Mouse (Mus musculus) lung, embryonic 16.5 days (tissue): ENCODE results near the gene Auts2. TPM values are rescaled to one million over a fixed set of nuclear protein-coding genes. Genes with fewer than 3 reads are reported as not detected.

Experiments
- ATAC-seq: fragments of 200-750 bp; cut with Nextera tagmentation; 2 replicates; pipeline ENCODE4 v1.8.0; 2017; ENCODE audit warnings: low read depth, mild to moderate bottlenecking, moderate library complexity
- H3K27ac ChIP-seq: fragments of 300-500 bp; sonication (generic); 2 replicates; pipeline ENCODE4 v1.5.1; 2014; ENCODE audit warnings: mild to moderate bottlenecking, control low read depth, low read length
- H3K27me3 ChIP-seq: fragments of 300-500 bp; sonication (generic); 2 replicates; pipeline ENCODE4 v1.6.1; 2014; ENCODE audit warnings: low read depth, low read length, mixed read lengths; ENCODE audit not compliant: control insufficient read depth, insufficient read depth
- H3K36me3 ChIP-seq: fragments of 300-500 bp; sonication (generic); 2 replicates; pipeline ENCODE4 v1.6.1; 2014; ENCODE audit warnings: low read length; ENCODE audit not compliant: control insufficient read depth, insufficient read depth
- H3K4me1 ChIP-seq: fragments of 300-500 bp; sonication (generic); replicated peaks from 2 replicates; pipeline ENCODE4 v1.6.1; 2014; ENCODE audit warnings: low read length, mixed read lengths; ENCODE audit not compliant: control insufficient read depth, insufficient read depth
- H3K4me2 ChIP-seq: fragments of 300-500 bp; sonication (generic); 2 replicates; pipeline ENCODE4 v1.6.1; 2014; ENCODE audit warnings: low read depth, low read length, control low read depth
- H3K4me3 ChIP-seq: fragments of 300-500 bp; sonication (generic); 2 replicates; pipeline ENCODE4 v1.5.1; 2014; ENCODE audit warnings: mild to moderate bottlenecking, low read length, control low read depth
- H3K9ac ChIP-seq: fragments of 300-500 bp; sonication (generic); 2 replicates; pipeline ENCODE4 v1.6.1; 2014; ENCODE audit warnings: low read length, control low read depth
- H3K9me3 ChIP-seq: fragments of 300-500 bp; sonication (generic); 2 replicates; pipeline ENCODE4 v1.6.1; 2016; ENCODE audit warnings: low read length; ENCODE audit not compliant: control insufficient read depth
- WGBS: fragments of 180-500 bp; shearing (Covaris S2); extraction: QIAGEN DNeasy Blood & Tissue Kit; methylation state at CpG from one replicate; pipeline ENCODE4 v1.1.7; 2014; 5-methylcytosine and 5-hydroxymethylcytosine counted together
- polyA plus RNA-seq: library from polyadenylated mRNA; unstranded; fragments of >200 nt; fragmentation: Nextera tagmentation; extraction: Ambion mirVana; gene quantifications from 2 replicates; pipeline ENCODE4 v1.2.1, GENCODE M21; 2015

The Auts2 gene
- polyA plus RNA-seq, 1 experiment from 2014 or later = 12.3 TPM

DNA sequence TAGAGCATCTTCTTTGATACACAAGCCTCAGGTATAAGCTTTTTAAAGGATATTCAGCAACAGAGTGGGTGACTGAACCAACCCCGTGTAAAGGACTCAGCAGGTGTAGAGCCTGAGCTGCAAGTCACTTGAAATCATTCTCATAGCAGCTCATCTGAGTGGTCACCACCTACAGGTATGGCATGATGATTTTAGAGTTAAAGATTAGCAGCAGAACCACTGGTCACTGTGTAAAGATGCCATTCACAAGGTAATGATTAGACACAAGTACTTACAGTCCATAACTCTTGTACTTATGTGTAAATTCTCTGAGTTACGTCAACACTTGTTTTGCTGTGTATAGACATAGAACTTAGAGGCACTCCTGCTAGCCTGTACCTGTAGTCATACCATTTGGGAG is 327.0 kb downstream of the Auts2 start:
- Histone ChIP-seq H3K27ac (no peak overlapping the region), H3K9ac (no peak overlapping the region), H3K4me1 (peaks cover 3% of the 10 kb centered on the region; the same call in 1 of the 2 replicates), H3K4me2 (no peak overlapping the region), H3K4me3 (no peak overlapping the region), H3K36me3 (no peaks in the 10 kb centered on the region), H3K27me3 (no peaks in the 10 kb centered on the region), H3K9me3 (no peaks in the 10 kb centered on the region)
- 65% methylated on average over 2 of the region's 2 CpGs for WGBS
- no peak for ATAC-seq

DNA sequence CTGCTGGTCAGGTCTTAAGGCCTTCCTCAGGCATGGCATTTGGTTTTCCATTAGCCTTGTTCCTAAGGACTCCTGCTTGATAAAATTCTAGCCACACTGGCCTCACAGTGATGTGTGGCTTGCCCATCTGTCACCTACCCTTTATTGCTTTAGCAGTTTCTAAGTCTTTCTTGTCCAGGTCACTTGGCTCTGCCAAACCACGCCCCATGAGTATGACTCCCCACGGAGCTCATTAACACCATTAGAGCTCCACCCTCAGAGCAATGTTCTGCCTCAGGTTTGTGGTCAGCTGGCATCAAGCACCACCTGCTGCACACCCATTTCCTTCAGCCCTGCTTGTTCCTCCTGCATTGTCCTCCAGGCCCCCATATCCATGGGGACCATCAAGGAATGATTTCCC is 330.7 kb downstream of the Auts2 start:
- Histone ChIP-seq H3K9me3 (no peaks in the 10 kb centered on the region), H3K4me1 (no peaks in the 10 kb centered on the region), H3K36me3 (no peaks in the 10 kb centered on the region), H3K4me3 (no peak overlapping the region), H3K27me3 (no peaks in the 10 kb centered on the region), H3K9ac (no peak overlapping the region), H3K4me2 (no peak overlapping the region), H3K27ac (no peak overlapping the region)
- 75% methylated on average over 2 of the region's 2 CpGs for WGBS
- ATAC-seq = no peak

DNA sequence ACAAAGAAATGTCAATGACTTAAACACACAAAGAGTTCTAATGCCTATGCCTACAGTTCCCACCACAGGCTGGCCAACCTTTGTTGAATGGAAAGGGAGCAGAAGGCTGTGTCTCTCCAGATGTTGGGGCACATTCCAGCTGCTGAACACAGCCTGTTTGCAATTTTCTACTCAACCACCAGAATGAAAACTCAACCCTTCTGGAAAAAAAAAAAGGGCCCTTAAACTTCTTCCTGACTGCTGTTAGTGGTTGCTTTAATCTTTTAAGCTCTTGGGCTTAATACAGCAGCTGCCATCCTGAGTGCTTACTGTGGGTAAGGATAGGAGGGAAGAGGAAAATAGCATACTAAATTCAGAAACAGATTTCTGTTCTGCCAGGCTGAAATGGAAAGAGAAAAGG is 333.4 kb downstream of the Auts2 start:
- Histone ChIP-seq H3K4me3 (no peak overlapping the region), H3K4me1 (no peaks in the 10 kb centered on the region), H3K4me2 (no peak overlapping the region), H3K27ac (no peak overlapping the region), H3K9ac (no peak overlapping the region), H3K27me3 (no peaks in the 10 kb centered on the region), H3K36me3 (no peaks in the 10 kb centered on the region), H3K9me3 (no peaks in the 10 kb centered on the region)
- ATAC-seq = no peak

DNA sequence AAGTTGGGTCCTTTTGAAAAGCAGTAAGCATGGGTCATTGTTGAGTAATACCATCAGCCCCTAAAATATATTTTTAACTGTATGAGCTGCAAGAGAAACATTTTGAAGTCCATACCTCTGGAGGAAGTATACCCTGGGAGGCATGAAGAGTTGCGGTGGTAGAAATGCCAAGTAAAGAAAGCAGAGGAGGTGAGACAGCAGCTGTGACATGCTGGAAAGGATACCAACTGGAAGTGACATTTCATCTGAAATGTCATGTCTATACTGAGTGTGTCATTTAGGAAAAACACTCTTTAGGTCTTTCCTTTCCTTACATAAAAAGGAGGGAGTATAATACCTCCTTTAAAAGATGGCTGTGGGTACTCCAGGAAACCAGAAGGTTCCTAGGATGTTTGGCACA is 336.9 kb downstream of the Auts2 start:
- no peak for ATAC-seq
- Histone ChIP-seq H3K4me3 (no peak overlapping the region), H3K9me3 (no peaks in the 10 kb centered on the region), H3K4me2 (no peak overlapping the region), H3K36me3 (no peaks in the 10 kb centered on the region), H3K27me3 (no peaks in the 10 kb centered on the region), H3K9ac (no peak overlapping the region), H3K27ac (no peak overlapping the region), H3K4me1 (peaks cover 6% of the 10 kb centered on the region)
- 89% methylated on average over 1 of the region's 1 CpGs for WGBS

DNA sequence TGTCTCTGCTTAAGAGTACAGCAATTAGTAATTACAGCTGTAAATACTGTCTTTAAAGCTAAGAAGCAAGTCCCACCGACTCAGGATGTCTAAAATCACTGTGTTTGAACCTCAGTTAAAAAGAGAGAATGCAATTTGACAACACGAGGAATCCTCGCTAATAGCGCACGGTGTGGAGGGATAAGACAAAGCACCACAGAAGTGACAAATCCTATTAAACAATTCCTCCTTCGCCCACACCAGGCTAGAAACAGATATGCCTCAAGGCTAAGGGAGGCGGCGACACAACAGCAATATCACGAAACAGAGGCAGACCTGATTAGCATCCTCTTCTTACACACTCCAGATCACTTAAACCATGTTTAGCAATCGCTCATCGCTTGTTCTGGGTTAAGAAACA is 339.3 kb downstream of the Auts2 start:
- Histone ChIP-seq H3K9ac (no peak overlapping the region), H3K27me3 (no peaks in the 10 kb centered on the region), H3K4me1 (peaks cover 18% of the 10 kb centered on the region), H3K4me2 (no peak overlapping the region), H3K27ac (no peak overlapping the region), H3K9me3 (no peaks in the 10 kb centered on the region), H3K4me3 (no peak overlapping the region), H3K36me3 (no peaks in the 10 kb centered on the region)
- WGBS = 82% methylated on average over 11 of the region's 11 CpGs
- ATAC-seq = no peak

DNA sequence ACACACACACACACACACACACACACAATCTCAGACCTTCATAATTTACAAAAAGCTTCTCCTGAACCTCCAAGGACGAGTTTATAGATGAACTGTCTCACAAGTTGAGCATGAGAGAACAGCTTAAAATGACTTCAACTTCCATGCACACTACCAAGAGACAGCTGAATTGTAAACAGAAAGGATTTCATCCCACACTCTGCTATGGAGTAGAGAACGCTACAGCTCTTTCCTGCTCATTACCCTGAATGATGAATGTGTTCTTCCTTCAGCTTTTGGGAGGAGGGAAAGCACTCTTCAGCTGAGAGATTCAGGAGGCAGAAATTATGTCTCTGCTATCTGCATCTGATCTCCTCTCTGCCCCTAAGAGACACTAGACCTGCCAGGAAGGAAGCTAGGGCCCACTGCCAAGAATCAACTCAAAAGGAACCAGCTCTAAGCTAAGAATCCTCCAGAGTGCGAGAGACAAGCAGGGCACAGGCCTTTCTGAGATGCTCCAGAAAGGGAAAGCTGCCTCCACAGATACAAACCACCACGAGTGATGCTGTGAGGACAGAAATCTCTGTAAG is 342.0 kb downstream of the Auts2 start:
- Histone ChIP-seq H3K4me2 (no peak overlapping the region), H3K27ac (peak overlapping the region; percentile 36; the same call in 1 of the 2 replicates), H3K36me3 (no peaks in the 10 kb centered on the region), H3K9me3 (no peaks in the 10 kb centered on the region), H3K4me3 (no peak overlapping the region), H3K27me3 (no peaks in the 10 kb centered on the region), H3K4me1 (peaks cover 18% of the 10 kb centered on the region), H3K9ac (no peak overlapping the region)
- 24% methylated on average over 4 of the region's 4 CpGs for WGBS
- ATAC-seq = peak; percentile 67

DNA sequence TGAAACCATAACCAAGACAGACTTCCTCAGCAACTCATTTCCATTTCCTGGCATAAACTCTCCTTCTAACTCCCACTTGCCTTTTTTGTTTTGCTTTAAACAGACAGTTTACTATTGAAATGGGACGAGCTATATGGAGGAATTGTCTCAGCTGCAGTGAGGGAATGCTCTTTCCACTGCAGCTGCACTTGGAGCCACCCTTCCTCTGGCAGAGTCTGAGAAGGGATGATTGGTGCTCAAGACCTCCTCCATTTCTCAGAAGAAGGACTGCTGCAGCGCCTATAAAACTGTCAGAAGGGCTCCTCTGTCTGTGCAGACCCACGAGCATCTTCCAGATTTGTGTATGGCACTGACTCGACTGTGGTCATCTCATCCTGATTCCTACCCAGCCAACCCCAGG is 342.5 kb downstream of the Auts2 start:
- peak; percentile 72 for ATAC-seq
- 29% methylated on average over 4 of the region's 4 CpGs for WGBS
- Histone ChIP-seq H3K9ac (no peak overlapping the region), H3K4me3 (no peak overlapping the region), H3K9me3 (no peaks in the 10 kb centered on the region), H3K4me2 (no peak overlapping the region), H3K36me3 (no peaks in the 10 kb centered on the region), H3K4me1 (peaks cover 18% of the 10 kb centered on the region), H3K27ac (peak overlapping the region; percentile 36; the same call in 1 of the 2 replicates), H3K27me3 (no peaks in the 10 kb centered on the region)

DNA sequence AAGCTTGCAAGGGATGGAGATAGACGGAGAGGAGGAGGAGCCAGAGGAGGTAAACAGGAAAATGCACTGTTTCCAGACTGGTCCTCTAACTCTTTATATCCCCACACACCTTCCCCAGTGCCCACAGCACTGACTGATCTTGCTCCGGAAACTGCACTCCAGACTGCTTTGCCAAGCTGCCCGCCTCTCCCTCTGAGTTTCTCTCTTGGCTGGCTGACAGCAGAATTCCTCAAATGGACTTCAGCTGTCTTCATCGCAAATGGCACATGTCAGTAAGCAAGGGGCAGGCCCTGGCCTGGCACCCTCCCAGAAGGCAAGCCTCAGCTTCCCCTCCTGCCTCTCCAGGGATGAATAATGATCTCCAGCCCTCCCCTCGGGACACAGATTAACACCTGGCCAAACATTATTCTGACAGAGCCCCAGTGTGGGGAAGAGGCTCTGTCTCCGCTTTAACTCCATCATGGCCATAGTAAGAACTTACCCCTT is 348.1 kb downstream of the Auts2 start:
- ATAC-seq = peak; percentile 81
- Histone ChIP-seq H3K27me3 (no peaks in the 10 kb centered on the region), H3K4me3 (no peak overlapping the region), H3K9ac (no peak overlapping the region), H3K27ac (no peak overlapping the region), H3K4me1 (peaks cover 24% of the 10 kb centered on the region), H3K4me2 (peak overlapping the region; percentile 12; the same call in 1 of the 2 replicates), H3K36me3 (no peaks in the 10 kb centered on the region), H3K9me3 (no peaks in the 10 kb centered on the region)
- 10% methylated on average over 6 of the region's 6 CpGs for WGBS

DNA sequence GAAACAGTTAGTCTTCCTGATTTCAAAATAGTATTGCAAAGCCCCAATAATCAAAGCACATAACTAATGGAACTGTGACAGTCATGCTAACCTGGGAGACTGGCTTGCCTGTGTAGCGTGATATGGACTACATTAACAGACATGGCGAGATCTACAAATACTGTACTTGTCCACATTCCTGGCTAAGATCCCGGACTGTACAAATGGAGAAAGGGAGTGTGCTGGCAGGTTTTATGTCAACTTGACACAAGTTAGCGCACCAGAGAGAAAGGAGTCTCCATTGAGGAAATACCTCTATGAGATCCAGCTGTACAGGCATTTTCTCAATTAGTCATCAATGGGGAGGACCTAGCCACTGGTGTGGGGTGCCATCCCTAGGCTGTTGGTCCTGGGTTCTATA is 353.0 kb downstream of the Auts2 start:
- Histone ChIP-seq H3K4me3 (no peak overlapping the region), H3K4me2 (no peak overlapping the region), H3K4me1 (peaks cover 22% of the 10 kb centered on the region), H3K9me3 (no peaks in the 10 kb centered on the region), H3K27me3 (no peaks in the 10 kb centered on the region), H3K9ac (no peak overlapping the region), H3K27ac (no peak overlapping the region), H3K36me3 (no peaks in the 10 kb centered on the region)
- WGBS = 33% methylated on average over 4 of the region's 4 CpGs
- ATAC-seq = peak; percentile 37; the same call in 1 of the 2 replicates

DNA sequence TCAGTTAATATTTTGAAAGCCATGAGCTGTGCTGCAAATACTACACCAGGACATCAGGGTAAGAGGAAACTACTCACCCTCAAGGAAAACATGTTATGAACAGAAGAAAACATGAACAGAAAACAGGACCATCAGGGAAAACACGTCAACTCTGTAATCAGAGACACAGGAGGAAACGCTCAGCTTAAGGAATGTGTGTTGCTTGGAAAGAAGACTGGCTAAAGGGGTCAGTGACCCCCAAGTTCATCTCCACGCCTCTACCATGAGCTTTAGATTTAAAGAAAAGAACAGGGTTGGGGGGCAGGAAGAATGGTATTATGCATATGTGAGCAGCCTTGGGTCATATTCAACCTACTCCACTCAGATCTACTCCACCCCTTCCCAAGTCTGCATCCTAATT is 356.5 kb downstream of the Auts2 start:
- H3K4me3 ChIP-seq = no peak overlapping the region
- no peak overlapping the region for H3K27ac ChIP-seq
- no peak for ATAC-seq
- H3K9ac ChIP-seq = no peak overlapping the region
- H3K27me3 ChIP-seq = no peaks in the 10 kb centered on the region
- H3K36me3 ChIP-seq = no peaks in the 10 kb centered on the region
- H3K9me3 ChIP-seq = no peaks in the 10 kb centered on the region
- H3K4me1 ChIP-seq = peaks cover 17% of the 10 kb centered on the region
- 43% methylated on average over 3 of the region's 3 CpGs for WGBS
- H3K4me2 ChIP-seq = no peak overlapping the region
